Mouse (Mus musculus): ENCODE measurements around the gene Spice1. TPM values are rescaled to one million over a fixed set of nuclear protein-coding genes. Genes with fewer than 3 reads are reported as not detected.

Spice1 gene
- total RNA-seq (2023), result 10 to 100 TPM in 1 of 2 experiments, 1 to 10 TPM in 1; 9.1 to 10.7 TPM

GRCm38 (mm10) chr16:44347071-44347901 lies at the start of gene Spice1:
Gene Spice1, plus strand, starts transcription at chr16:44347121.

DNA sequence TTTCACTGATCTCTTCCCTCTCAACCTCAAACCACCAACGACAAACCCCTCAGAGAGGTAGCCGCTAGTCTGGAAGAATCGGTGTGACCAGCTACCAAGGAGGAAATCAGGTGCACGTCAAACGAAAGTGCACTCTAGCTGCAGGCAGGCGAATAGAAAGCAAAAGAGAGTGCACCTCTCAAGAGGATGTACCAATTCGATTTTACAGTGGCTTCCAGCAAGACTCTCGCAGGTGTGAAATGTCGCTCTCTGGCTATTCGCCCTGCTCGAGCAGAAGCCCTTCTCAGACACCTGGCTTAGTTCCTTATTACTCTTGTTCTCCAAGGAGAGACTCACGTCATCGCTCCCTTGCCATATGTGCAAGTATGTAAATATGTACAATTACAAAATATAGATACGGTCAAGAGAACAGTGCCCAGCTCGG lies 14.0 kb upstream of the Spice1 start, which contains the start of gene Sidt1:
TSS of gene Sidt1 (minus strand) at position 336 of the 424 bp plus-strand sequence.

DNA sequence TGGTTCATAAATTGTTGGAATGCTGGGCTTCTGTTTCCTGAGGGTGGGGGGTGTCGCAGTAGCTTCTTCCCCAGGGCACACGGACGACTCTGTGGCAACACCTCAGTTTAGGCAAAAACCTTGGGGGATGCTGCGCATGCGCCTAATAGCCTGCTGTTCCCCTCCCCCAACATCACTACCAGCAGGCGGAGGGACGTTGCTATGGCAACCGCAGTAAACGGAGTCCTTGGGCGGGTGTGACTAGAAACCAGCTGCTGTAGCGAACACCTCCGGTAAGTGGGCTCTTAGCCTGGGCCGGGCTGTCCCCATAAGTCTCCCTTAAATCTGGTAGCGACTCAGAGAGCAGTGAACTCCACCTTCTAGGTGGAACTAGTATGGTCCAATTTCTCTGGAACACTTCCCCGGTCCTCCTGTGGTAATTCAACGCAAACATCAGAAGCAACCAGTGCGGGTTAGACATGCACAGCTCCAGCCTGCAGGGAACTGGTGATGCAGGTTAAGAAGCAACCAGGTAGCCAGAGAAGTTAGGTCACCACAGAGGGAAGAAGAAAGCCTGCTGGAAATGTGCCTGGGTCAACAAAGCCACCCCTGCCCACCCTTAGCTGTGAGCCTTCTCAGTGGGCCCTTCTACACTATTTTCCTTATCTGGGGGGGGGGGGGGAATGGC lies 47.8 kb downstream of the Spice1 start, which contains the start of gene Cfap44:
TSS of gene Cfap44 (plus strand) at position 220 of the 667 bp plus-strand sequence.

Other genes starting within 250 kb of the Spice1 start
- gene Atp6v1a, start 207.4 kb upstream of the Spice1 start, total RNA-seq (2023), result 10 to 100 TPM; 91.5 to 91.9 TPM
- gene Naa50, start 207.3 kb upstream of the Spice1 start, total RNA-seq (2023), result 10 to 100 TPM; 30.1 to 37.7 TPM
- 10 to 100 TPM; 28.5 to 28.9 TPM for gene Usf3, start 173.9 kb upstream of the Spice1 start, total RNA-seq (2023)
- under 1 TPM; 0.13 to 0.40 TPM for gene Sidt1, start 13.9 kb upstream of the Spice1 start, total RNA-seq (2023)
- gene Cfap44, start 47.7 kb downstream of the Spice1 start, total RNA-seq (2023), result not detected
- not detected for gene Boc, start 211.8 kb downstream of the Spice1 start, total RNA-seq (2023)

All from neutrophil, adult 59 days (primary cell).